Mouse (Mus musculus) liver (tissue): ENCODE results near the gene Efcab14.

Experiments used
- DNase-seq: peaks from one replicate; pipeline ENCODE4 v3.0.0-alpha.2; 2020; ENCODE audit warnings: mixed read lengths

The Efcab14 gene

DNA sequence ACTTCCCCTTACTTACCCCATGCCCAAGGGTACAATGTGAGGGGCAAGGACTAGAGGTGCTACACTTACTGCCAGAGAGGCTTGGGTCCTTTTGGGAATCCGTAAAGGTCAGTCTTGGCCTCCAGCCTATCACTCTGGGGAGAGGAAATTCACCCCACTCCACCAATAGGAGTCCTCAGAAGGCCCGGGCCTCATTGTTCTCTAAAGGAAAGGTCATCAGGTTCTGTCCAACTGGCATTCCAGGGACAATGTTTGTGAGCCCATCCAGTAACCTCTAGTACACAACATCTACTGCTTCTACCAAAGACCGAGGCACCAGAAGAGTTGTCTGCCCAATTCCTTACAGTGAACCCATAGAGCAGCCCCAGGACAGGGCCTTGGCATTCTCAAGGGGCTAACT is 43.4 kb downstream of the Efcab14 start, which contains the start of gene Tex38:
Tex38 (minus strand) TSS at position 101 of the 400 bp plus-strand sequence.
- no peak for DNase-seq

DNA sequence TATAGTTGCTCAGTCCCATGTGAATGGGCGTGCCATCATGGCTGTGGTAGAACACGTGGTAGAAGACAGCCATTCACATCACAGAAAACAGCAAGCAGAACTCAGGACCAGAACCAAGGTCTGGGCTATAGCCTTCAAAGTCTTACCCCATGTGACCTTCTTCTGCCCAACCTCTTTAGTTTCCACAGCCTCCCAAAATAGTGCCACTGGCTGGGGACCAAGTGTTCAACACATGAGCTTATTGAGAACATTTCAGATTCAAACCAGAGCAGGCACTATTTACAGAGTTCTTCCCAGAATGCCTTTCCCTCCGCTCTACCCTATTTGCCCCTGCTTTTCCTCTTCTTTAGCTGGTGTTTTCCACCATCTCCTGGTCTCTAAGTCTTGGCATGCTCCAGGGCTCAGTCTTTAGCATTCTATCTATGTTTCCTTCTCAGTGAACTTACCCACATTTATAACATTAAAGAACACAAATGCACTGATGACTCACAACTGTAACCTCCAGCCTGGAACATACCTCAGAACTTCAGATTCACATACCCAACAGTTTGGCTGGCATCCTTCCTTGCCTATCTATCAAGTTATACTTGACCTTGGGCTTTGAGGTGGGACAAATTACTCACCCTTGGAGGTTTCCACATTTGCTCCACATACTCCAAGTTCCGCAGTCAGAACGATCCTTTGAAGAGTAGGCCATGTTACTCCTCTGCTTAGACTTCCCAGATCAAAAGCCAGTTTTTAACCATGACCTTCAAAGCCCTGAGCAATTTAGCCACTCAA is 44.7 kb downstream of the Efcab14 start:
- no peak for DNase-seq

DNA sequence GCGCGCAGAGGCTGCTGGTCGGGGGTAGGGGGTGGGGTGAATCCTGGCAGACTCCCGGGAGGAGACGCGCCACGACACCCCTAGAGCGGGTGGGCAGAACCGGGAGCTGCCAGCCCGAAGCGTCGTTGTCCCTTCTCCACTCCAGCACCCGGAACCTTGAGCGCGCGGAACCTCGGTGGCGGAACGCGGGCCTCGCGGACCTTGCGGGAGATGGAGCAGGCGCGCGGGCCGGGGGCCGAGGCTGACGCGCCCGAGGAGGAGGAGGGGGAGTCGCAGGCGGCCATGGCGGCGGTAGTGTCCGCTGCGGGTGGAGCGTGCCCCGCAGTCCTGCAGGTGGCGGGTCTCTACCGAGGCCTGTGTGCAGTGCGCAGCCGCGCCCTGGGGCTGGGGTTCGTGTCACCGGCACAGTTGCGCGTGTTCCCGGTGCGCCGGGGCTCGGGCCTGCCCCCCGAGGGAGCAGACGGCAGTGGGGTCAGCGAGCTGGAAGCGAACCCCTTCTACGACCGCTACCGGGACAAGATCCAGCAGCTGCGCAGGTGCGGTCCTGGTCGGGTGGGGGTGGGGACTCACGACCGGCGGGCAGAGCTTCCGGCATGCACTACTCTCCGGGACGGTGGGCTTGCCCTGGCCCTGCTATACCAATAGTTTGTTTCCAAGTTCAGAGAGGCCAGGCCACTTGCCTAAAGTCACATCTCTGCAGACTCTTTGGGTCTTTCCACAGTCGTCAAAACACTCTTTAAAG is 47.4 kb downstream of the Efcab14 start, which contains the start of gene Atpaf1:
Atpaf1 (plus strand) TSS at position 44 of the 742 bp plus-strand sequence.
- DNase-seq: peak; percentile 72

DNA sequence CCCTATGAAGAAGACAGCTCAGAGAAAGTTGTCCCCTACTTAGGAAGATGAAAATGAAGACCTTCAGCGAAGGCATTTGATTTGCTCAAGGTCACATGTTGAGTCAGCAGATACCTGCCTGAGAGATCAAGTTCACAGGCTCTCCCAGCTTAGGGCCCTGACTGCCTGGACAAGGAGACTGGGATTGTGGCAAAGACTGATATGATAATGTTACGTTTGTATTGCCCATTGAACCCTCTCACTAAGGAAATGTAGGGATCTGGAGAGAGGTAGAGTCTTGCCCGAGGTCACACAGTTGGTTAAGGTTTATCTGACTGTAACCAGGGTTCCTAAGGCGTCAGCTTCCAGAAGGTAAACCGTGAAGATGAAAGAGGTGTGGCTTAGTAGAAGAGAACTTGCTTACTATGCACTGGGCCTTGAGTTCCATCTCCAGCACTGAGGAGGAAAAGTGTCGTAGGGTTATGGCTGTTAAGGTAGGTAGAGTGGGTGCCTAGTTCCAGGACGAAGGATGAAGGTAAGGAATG is 48.0 kb downstream of the Efcab14 start:
- DNase-seq: no peak

DNA sequence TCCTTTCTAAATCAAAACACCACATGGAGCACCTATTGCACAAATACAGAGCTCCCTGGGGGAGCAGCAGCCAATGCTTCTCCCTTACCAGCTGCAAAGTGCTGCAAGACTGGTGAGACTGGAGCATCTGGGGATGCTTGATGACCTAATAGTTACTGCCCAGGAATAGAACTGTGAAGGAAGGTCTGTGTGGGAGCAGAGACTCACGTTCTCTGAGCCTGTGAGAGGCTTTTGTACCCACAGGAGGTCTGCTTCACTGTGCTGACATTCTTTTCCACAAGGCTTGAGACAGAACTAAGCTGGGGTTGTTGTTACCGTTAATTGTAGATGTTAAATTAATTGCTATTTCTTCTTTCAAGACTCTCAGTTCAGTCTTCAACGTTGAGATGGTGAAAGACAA is 53.3 kb downstream of the Efcab14 start:
- DNase-seq: no peak

DNA sequence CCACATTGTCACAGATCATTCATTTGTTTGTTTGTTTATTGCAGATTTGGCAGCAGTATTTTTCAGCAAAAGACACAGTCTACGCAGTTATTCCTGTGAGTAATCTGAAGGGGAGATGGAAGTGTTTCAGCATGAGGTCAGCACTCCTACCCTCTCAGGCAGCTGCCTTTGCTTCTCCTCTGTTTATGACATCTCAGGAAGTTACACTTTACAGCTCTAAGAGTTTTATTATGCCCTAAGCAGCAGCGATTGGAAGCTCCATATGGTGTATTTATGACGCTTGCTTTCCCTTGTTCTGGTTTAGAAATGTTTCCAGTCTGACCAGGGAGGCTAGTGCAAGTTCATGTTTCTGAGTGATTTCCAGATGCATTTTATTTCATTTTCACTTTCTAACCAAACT is 57.8 kb downstream of the Efcab14 start:
- no peak for DNase-seq

DNA sequence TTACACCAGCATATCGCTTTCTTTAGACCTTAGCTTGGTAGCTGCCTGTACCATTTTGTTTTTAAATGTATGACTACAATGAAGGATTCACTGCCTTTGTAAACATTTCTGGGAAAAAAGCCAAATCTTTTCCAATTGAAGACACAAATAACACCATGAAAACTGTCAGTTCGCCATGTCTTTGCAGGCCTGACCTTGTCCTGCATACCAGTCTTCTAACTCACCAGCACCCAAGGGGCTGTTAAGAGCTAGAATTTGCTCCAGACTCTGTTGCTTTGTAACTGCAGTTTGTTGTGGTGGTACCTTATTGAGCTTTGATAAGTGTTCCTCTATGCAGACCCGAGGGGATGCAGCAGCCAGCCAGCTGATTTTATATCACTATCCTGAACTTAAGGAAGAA is 62.4 kb downstream of the Efcab14 start:
- DNase-seq: no peak

DNA sequence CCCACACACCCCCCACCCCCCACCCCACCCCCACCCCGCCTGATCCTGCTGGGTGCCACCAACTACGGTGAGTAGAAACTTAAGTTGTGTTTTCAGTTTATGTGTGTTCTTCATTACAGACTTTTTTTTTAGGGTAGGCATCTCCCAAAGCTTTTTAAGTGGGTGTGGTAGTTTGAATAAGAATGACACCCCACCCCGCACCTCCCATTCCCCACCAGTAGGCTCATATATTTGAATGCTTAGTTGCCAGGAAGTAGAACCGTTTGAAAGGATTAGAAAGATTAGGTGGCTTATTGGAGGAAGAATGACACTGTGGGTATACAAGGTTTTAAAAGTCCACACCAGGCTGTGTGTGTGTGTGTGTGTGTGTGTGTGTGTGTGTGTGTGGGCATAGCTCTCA is 74.8 kb downstream of the Efcab14 start:
- DNase-seq: no peak

DNA sequence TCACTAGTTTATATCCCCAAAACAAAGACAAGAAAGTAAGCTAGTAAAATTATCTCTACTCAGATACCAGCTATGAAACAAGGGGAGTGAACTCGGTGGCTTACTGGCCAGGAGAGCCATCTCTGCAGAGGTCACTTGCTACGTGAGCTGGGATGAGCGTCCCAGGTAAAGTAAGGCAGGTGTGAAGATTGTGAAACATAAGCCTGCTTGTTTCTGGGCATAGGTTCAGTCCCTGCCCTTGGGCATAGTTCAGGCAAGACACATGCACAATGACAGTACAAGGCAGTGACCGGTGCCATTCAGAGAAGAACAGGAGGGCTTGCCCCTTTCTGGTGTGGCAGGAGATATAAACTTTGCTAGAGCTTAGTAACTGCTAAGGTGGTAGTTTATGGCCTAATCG is 78.1 kb downstream of the Efcab14 start:
- no peak for DNase-seq

DNA sequence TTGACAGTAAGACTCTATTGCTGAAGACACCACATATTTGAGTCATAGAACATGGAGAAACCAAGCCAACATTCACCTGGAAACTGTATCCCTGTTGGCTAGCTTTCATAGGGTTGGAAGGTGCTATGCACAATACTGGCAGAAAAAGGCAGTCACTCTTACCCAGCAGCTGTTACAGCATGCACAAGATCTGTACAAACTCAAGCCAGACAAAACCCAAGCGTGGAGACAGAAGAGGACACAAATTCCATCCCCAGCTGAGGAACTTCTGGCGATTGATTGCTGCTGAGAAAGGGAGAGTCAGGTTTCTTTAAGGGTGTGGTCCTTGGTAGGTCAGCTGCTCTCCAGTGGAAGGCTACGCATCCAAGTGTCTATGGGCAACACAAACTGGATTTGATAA is 82.7 kb downstream of the Efcab14 start:
- DNase-seq: no peak

DNA sequence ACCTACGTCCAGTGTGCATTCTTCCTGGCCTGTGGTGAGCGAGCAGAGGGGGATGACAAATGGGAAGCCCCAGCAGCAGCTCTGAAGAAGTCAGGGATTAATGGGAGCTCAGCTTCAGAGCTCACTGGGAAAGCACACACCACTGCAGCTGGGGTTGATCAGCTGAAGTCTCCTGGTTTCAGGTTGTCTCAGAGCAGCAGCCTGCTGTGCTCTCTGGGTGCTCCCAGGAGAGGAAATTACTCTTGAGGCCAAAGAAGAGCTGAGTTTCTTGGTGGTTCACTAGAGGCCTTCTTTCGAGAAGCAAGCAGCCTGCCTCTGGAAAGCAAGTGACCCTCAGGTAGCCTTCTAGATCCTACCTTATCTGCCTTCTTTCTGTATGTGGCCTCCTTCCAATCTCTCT is 83.4 kb downstream of the Efcab14 start:
- DNase-seq: no peak

DNA sequence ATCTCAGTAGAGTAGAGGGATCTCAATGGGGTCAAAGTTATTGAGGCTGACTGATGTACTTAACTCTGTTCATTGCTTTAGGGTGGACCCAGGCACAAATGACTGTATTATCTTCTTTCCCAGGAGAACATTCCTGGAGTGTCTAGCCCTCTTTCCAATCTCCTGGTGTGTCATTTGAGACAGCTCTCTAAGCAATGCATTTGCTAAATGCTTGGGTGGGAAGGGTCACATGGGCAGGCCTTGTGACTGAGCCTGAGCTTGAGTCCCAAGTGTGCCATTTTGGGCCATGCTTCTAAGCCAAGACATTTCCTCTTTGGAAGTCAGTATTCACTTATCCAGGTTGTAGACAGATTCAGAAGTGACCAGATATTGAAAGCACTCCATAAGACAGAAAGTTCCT is 83.9 kb downstream of the Efcab14 start:
- no peak for DNase-seq

DNA sequence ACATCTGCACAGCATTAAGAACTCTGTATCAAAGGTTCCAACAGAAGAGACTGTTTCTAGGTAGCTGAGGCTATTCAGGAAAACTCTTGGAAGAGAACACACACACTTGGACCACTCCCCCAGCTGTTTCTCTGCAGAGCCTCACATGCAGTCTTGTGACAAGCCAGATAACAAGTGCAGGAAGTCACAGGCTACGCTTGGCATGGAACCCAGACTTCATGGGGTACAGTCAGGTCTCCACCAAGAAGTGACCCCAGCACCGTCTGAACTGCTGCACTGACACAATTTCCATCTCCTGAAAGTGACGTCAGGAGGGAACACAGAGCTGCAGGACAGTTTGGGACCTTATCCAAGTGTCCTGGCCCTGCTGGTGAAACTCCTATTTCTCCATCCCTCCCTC is 84.4 kb downstream of the Efcab14 start:
- no peak for DNase-seq

DNA sequence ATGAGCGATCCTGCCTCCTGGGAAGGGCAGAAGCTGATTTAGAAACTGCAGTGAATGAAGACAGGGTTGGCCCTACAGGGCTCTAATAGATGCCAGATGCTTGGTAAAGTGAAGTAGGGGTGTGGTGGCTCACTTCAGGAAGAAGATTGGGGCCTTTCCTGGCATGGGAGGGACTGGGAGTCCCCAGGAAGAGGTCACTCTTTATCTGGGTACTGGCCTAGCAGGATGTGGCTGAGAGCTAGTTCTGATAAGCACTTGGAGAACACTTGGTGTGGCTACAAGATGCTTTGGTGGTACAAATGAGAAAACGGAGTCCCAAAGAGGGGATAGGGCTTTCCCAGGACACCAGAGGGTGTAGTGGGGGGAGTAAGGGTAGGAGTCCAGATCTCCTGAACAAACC is 86.6 kb downstream of the Efcab14 start:
- DNase-seq: peak; percentile 65

DNA sequence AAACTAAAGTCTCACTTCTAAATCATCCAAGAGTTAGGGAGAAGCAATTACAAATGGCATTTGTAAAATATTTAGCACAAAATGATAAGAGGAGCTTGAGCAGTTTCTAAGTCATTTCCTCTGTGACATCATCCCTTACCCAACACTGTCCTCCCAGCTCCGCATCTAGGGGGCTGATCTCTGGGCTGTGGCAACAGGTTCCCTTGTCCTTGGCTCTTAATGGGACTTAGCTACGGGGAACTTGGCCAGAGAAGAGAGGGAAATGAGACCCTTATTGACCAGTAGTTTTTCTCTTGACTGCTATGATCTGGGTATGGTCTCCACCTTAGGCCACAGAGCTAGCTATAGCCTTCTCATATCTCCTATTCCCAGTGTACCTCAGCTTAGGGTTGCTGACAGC is 87.7 kb downstream of the Efcab14 start:
- DNase-seq: no peak
